Mouse (Mus musculus) lung, postnatal 25 days (tissue): ENCODE measurements around the gene Hhip.

Experiments
- DNase-seq: peaks from one replicate; pipeline ENCODE4 v3.0.0; 2022; ENCODE audit warnings: low spot score

The Hhip gene

DNA sequence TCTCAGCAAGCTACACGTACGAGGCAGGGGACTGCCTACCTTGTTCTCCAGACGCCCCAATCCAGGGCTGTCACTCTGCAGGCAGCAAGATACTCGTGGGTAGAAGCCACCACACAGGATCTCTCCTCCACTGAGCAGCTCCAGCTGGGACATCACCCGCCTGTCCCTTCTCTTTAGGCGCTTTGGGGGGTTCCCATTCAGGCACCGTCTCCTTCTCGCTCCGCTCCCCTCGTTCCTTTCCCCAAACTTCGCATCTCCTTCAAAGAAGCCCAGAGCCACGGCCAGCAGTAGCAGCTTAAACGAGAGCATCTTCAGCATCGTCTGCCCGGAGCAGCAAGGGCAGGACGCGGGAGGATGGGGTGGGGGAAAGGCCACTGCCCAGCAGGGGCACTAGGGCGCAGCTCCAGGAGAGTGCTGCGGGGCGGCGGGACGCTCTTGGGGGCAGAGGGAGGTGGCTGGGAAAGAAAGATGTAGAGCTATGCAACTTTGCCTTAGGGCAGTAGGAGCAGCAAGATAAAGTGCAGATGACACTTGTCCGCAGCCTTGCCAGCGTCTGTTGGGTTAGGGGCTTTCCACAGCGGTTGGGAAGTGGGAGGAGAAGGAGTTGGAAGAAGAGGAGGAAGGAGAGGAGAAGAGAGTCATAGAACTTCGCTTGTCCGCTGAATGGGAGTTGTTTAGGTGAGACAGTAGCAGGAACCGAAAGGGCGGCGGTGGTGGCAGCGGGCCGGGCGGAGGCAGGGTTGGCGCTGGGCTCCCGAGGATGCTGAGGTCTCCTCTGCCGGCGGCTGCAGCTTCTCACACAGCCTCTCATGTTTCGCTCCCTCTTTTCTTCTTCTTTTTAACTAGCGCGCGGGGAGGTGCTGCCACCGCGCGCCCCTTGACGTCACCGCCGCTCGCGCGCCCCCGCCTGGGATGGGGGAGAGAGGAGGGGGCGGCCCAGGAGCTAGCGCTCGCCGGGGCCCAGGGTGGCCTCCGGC is at the start of gene Hhip:
TSS of gene Hhip (minus strand) at position 809 of the 977 bp plus-strand sequence.
- DNase-seq: peak; percentile 12

DNA sequence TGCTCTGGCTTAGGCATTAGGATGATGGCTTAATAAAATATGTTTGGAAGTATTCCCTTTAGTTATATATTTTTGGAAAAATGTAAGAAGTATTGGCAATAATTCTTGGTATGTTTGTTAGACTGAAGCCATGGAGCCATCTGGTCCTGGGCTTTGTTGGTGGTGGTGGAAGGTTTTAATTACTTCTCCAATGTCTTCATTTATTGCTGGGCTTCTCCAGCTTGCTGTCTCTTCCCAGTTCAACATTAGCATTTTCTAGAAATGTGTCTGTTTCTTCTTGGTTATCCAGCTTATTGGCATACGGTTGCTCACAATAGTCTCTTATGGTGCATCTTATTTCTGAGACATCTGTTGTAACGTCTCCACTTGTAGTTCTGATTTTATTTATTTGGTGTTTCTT is 29.2 kb upstream of the Hhip start:
- DNase-seq: no peak

DNA sequence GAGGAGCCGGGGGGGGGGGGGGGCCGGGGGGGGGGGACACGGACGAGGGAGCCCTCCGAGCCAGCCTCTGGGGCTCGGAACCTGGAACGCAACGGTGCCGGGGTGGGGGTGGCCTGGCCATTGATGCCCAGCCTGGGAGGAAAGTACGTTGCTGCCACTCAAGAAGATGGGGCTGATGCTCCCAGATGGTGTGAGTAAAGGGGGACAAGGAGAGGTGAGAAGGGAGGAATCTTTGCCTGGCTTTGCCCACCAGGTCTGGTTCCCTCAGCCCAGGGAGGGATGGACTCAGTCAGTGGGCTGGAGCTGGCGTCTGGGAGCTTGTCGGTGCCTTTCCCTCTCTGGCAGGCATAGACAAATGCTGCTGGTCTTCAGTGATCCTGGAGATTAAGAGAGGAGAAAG is 387 bp upstream of the Hhip start:
- DNase-seq: no peak

DNA sequence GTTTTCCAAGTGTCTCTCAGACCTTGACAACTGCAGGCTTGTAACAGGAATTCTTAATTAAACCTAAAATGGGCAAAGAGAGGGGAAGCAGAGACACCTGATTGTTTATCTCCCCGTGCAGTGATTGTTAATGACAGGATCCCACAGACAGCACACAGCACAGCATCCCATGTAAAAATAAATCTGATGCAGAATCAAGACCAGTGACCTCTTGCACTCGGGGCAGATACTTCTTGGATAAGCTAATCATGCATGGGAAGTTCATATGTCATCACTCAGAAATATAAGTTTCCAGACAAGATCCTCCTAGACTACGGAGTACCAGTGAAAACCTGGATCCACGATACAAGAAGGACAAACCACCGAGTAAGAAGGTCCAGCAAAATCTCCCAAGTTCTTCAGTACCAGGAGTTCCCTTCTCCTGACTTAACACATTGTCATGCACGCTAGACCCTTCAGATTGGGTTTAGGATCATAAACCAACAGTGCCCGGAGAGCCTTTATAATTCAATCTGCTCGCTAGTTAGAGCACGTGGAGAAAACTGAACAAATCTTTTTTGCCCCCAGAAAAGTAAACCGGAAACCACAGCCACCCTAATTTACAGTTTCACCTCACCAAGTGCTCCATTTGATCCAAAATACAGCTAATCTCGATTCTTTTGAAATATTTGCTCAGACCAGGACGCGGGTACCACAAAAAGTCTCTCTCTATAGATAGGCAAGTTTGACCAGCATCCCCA is 1.3 kb downstream of the Hhip start:
- no peak for DNase-seq

DNA sequence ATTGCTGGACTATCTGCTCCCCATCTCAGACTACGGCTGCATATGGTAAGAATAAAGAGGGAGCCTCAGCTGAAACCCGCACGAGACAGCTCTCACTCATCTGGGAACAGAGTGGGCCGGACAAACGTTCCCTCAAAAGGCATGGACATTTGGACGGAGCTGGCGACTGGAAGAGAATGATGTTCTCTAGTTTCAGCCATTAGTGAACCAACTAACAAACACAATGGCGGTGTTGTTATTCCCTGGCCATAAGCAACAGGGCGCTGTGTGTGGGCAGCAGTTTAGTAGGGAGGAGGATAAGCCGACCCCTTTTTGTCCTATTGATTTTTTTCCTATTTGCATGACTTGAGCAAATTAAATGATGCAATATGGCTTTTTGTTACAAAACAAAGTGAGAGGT is 2.0 kb downstream of the Hhip start:
- no peak for DNase-seq

DNA sequence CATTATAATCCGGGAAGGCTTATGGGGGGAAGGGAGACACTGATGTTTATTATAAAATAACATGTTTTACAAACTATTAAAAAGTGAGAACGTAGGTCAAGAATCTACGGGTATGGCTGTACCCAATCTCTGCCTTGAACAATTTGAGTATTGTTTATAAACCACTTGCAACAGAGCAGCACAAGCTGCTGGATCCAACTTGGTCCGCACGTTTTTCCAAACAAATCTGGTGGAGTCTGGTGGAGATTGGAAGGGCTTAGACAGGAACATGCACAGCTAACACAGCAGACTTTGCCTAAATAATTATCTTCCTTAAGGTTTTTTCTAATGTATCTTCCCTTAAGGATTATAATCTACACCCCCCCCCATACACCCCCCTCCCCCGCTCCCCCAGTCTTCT is 2.7 kb downstream of the Hhip start:
- no peak for DNase-seq

DNA sequence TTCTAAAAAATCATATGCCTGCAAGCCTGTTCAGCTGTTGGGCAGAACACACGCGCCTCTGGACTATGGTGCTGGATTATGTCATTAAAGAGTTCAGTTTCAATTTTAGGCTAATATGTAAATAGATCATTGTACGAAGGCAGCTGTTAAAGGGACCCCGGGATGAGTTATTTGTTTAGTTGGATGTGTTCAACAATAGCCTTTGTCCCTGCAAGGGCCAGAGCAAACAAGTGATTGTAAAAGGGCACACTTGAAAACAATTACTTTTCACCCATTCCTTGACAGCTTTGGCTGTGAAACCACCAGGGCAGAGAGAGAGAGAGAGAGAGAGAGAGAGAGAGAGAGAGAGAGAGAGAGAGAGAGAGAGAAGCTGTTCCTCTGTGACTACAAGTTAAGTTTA is 3.6 kb downstream of the Hhip start:
- no peak for DNase-seq

DNA sequence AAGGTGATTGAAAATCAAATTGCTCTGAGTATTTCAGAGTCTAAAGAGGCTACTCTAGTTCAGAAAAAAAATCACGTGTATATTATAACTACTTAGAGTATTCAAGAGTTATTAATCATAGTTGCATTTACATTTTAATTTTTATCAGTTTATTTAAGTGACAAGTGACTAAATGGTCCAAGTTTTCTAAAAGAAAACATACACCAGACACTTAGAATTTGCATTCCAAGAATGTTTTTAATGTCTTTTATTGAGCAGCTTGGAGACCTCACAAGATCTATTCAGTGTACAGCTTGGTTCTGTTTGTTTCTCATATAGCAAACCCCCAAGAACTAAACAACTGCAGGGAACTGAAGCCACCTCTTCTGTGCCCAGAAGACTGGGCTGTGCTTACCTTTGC is 5.0 kb downstream of the Hhip start:
- no peak for DNase-seq

DNA sequence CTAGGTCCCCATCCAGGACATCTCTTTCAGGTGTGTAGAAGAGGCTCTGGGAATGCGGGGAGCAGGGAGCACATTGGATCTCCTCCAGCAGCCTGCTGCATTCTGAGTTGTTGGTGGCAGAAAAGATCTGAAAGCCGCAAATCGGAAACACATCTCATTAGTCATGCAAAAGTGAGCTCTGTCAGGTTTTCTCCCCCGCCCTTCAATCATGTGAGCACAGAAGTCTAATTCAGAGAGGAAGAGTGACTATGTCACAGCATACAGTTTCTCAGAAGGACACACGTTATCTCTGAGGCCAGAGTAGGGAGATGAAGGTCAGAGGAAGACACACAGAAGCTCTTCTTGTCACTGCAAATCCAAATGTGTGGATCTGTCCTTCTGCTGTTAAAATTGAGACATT is 6.3 kb downstream of the Hhip start:
- no peak for DNase-seq

DNA sequence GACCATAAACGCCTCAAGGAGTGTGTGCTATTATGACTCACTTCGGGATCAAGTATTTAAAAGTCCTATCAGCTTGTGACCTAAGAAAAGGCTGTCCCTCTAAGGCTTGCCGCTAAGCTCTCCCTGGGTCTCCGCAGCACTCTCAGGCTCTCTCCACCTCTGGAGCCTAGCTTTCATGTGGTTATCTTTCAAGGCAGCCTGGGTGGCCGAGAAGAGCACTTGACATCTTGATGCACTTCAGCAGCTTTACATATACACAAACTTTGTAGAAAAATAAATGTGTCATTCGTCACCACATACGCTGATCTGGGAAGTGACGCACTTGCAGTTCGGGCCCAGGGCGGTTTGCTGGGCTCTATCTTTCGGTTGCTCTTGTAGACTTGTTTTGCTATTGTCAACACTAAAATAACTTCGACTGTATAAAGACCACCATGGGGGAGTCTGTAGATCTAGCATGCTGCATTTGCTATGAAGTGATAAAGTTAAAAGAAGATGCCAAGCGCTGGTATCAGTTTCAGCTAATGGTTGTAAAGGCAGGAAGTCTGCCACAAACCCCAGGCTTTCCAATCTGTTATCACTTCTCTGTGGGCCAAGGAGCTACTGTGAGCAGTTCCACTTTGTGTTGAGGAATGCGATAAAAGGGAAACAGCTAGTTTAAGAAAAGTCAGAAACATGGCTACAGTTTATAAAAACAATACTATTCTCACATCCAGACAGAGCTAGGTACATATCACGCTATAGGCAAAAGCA is 8.4 kb downstream of the Hhip start:
- no peak for DNase-seq

DNA sequence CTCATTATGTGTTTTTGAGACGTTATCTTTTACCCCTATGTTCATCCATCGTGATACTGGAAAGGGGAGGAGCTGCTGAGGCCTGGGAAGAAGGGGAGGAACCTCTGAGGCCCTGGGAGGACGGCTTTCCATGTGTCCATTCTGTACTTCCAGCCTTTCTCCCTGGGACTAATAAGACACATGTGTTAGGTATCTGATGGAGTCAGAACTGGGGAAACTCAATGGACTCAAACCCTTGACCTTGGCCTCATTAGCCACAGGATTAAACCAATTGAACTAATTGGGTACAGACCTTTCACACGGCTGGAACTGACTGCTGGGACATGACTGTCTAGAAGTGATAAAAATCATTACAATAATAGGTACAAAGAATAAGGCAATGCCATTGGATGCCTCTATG is 9.6 kb downstream of the Hhip start:
- DNase-seq: no peak

DNA sequence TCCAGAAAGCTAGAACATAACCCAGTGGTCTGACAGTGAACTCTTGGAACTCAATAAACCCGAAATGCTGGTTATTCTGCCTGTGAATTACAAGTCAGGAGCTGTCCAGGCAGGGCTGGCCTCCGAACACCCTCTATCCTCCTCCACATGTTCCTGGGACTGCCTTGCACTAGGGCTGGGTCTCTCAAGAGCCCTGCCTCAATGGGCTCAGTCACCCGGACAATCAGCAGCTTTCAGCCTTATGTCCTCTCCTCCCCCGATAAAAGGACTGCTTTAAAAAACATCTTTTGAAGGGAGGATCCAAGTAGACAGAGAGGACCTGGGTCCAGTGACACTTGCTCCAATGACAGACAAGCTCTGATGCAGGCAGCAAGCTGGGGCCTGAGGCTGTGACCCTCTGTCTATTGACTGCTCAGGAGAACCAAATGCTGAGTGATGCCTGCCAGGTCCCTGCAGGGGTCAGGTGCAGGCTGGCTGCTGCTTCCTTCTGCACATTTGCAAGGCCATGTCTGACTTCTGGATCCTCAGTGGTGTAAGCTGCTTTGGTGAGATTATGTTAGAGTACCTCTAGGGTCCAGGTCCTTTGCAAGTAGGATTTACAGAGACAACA is 20.1 kb downstream of the Hhip start:
- DNase-seq: no peak

DNA sequence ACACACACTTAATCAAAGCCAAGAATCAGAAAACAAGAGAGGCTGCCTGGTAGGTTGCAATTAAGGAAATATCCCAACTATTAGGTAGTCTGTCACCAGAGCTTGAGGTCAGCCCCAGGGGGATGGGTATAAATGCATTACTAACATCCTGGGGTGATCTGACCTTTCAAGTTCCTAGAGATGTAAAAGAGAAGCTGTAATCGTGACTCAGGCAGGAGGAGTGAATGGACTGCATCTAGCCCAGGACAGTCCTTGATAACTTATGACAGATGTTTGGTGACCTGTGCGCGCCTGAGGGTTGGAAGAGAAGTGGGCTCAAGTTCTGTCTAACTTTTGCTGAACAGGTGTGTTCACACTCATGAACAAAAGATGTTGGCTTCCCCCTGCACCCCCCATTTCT is 25.2 kb downstream of the Hhip start:
- DNase-seq: no peak

DNA sequence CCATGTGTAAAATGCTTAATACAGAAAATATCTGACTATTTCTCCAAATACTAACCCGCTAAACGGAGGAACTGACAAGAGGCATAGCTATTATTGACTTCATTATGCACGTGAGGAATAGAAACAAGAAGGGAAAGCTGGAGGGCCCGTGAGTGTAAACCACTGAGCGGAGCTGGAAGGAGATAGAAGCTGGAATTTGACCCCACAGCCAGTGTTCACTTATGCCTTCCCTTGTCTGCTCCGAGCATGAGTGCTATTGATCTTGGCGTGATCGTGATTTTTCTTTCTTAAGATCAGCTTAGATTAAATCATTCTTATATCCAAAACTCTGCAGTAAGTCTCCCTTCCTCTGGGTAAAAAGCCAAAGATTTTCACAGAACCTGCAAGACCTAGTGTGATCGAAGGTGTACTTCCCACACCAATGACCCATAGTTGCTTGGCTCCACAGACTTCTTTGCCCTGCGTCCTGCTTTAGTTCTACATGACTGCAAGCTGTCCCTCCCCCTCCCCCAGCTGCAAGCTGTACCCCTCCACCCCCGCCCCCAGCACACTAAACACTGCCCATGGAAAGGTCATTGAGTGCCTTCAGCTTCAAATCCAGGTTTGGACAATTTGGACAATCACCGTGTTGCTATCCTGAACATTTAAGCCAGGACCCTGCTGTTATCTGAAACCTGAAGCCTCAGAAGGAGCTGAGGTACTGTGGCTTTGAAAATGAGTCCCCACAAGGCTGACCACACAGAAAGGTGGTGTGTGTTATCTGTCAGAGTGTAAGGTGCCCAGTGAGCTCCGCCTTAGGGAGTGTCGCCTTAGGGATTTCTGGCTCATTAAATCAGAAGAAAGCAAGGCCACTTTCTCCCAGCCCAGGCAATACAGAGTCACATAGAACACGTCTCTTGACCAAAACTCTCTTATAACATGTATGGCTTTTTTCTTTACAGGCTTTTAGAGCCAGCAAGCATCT is 26.2 kb downstream of the Hhip start:
- no peak for DNase-seq

DNA sequence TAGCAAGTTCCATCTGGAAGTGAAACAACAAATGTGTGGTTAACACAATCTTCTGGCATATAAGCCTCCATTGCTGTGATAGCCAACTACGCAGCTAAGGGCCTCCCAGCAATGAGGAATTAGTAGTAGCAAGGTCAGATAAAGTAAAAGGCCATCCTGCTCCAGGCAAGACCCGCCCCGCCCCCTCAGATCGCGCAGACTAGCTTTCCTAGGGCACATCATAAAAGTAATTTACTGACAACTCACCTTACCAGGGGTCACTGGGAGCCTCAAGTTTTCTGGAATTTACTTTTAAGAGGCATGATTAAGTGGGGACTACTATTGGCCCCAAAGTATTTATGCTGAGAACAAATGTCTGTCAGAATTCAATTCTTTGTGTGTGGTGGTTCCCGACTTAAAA is 28.2 kb downstream of the Hhip start:
- DNase-seq: no peak

DNA sequence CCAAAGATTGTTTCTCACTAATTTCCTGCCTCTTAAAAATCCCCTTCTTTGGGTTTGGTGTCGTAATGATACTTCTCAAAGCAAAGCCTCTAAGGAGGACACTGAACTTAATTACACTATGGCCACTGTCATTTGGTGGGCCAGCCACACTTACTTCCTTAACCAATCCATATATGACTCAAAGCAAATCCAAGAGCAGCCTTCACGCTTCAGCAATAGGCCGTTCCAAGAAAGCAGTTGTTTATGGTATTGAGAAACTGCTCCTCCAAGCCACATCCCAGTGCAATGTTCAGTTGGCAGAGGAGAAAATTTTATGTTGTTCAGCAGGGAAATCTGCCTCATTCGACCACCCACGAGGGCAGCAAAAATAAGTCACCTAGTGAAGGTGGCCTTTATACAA is 37.3 kb downstream of the Hhip start:
- DNase-seq: no peak

DNA sequence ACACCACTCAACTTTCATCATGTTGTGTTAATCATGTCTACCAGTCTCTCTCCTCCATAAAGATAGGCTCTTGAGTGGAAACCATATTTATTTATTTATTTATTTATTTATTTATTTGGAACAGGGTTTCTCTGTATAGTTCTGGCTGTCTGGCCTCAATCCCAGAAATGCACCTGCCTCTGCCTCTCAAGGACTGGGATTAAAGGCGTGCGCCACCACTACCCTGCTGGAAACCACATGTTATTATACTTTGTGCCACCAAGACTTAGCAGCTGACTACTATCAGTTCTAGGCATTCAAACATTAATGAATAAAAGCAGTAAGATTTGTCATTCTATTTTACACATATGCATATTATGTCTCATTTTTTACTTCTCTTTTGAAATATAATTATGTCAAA is 42.0 kb downstream of the Hhip start:
- DNase-seq: no peak

DNA sequence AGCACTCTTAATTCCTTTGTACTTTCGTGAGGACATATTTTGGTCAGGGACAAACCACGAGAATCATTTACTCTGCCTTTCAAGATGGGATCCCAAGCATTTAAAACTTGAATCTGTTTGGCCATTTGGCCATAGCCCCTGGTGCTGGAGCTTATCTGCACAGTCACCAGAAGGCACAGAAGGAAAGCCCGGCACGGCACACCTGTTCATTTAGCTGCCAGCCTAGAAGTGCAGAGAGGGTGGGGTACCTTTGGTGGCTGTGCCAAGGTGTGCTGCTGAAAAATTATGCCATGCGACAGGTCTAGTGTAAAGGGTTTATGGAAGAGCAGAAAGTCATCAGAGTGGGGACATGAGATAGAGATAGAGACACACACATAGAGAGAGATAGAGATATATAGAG is 53.4 kb downstream of the Hhip start:
- DNase-seq: no peak

DNA sequence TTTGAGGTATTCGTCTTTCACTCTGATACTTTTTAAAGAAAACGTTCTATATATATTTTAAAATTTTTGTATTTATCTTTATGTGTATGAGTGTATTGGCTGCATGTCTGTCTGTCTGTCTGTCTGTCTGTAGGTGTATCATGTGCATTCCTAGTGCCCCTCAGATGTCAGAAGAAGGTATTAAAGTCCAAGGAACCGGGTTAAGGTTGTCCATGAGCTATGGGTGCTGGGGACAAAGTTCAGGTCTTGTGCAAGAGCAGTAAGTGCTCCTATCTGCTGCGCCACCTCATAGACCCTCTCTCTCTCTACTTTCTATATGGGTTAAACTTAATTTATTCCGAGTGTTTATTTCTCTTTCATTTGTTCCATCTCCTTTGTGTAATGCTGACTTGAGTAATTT is 55.5 kb downstream of the Hhip start:
- DNase-seq: no peak

DNA sequence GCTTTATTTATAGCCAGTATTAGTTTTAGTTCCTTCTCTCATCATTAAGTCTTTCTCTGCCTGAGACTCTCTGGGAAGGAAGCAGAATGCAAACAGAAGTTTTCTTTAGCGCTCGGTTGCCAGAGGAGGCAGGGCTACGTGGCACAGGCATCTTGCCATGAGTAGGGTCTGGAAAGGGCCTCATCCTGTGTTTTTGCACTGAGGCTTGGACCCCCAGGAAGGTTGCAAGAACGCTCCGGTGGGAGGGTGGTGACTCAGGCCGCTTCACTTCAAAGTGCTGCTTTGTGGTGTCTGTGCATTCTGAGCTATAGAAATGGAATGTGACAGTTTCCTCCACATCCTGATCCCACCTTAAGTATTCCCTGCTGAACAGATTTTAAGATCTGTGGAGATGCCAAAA is 62.7 kb downstream of the Hhip start:
- DNase-seq: no peak

DNA sequence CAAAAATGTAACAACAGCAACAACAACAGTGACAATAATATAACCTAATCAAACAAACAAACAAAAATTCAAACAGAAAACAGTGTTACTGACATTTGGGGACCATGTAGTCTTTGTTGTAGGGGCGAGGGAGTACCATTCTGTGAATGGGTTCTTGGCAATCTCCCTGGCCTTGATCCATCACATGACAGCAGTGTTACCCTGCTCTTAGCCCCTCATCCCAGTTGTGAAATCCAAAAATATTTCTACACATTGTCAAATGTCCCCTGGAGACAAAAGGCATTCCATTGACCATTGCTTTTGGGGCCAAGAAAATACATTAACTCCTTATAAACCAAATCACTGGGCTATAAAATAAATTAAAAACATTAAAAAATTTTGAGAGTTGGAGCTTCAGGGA is 64.3 kb downstream of the Hhip start:
- DNase-seq: no peak
